Mouse (Mus musculus): Measurements from ENCODE around the gene Cldn34b1.
"Not testable (repeated sequence)": the region's sequence is repeated elsewhere in the genome, so short reads cannot be mapped to it uniquely, and the experiment has no call there.

Cldn34b1 gene

GRCm38 (mm10) chrX:154890167-154890566 is at the start of gene Cldn34b1:
TSS of gene Cldn34b1 (minus strand) at chrX:154890267.
- not testable (repeated sequence) for DNase-seq (ENCODE audit: low spot score in 2 of 2)

GRCm38 (mm10) chrX:154935887-154936286 is 45.8 kb upstream of the Cldn34b1 start, which contains the start of gene Magea6:
TSS of gene Magea6 (minus strand) at chrX:154935987.
- not testable (repeated sequence) for DNase-seq (ENCODE audit: low spot score in 2 of 2)

Measured in urinary bladder, adult 18-20 months (tissue).